Mouse (Mus musculus) midbrain, embryonic 12.5 days (tissue): Measurements from ENCODE around the gene Prss16. TPM values are rescaled to one million over a fixed set of nuclear protein-coding genes. Genes with fewer than 3 reads are reported as not detected.
"Not testable (repeated sequence)": the region's sequence is repeated elsewhere in the genome, so short reads cannot be mapped to it uniquely, and the experiment has no call there.

Source experiments
- ATAC-seq: fragments of 200-750 bp; cut with Nextera tagmentation; 2 replicates; pipeline ENCODE4 v1.8.0; 2017; ENCODE audit warnings: low read depth, moderate TSS enrichment, moderate library complexity; ENCODE audit not compliant: low FRiP score
- H3K27ac ChIP-seq: fragments of 300-500 bp; sonication (generic); replicated peaks from 2 replicates; pipeline ENCODE4 v1.5.1; 2016; ENCODE audit warnings: mild to moderate bottlenecking
- H3K27me3 ChIP-seq: fragments of 300-500 bp; sonication (generic); 2 replicates; pipeline ENCODE4 v1.6.1; 2016; ENCODE audit warnings: mild to moderate bottlenecking
- H3K36me3 ChIP-seq: fragments of 300-500 bp; sonication (generic); 2 replicates; pipeline ENCODE4 v1.6.1; 2016
- H3K4me1 ChIP-seq: fragments of 300-500 bp; sonication (generic); 2 replicates; pipeline ENCODE4 v1.6.1; 2016
- H3K4me2 ChIP-seq: fragments of 300-500 bp; sonication (generic); replicated peaks from 2 replicates; pipeline ENCODE4 v1.6.1; 2016; ENCODE audit warnings: mild to moderate bottlenecking, moderate library complexity
- H3K4me3 ChIP-seq: fragments of 300-500 bp; sonication (generic); 2 replicates; pipeline ENCODE4 v1.5.1; 2016; ENCODE audit warnings: mild to moderate bottlenecking
- H3K9ac ChIP-seq: fragments of 300-500 bp; sonication (generic); replicated peaks from 2 replicates; pipeline ENCODE4 v1.6.1; 2016; ENCODE audit warnings: mild to moderate bottlenecking, moderate library complexity
- H3K9me3 ChIP-seq: fragments of 300-500 bp; sonication (generic); 2 replicates; pipeline ENCODE4 v1.6.1; 2016; ENCODE audit warnings: mild to moderate bottlenecking
- WGBS: fragments of 180-500 bp; shearing (Covaris S2); methylation state at CpG from one replicate; pipeline ENCODE4 v1.1.7; 2016; 5-methylcytosine and 5-hydroxymethylcytosine counted together
- polyA plus RNA-seq: library from polyadenylated mRNA; unstranded; fragments of >200 nt; fragmentation: Nextera tagmentation; extraction: Ambion mirVana; gene quantifications from 2 replicates; pipeline ENCODE4 v1.2.1, GENCODE M21; 2016

Prss16 gene
- polyA plus RNA-seq: 0.30 TPM in 1 of 2 replicates, not detected in the other

- H3K4me3 ChIP-seq: no peak within 1 kb of the TSS
- no peak within 1 kb of the TSS for H3K27ac ChIP-seq
- H3K27me3 ChIP-seq: peaks cover 93% of the 10 kb centered on the region
- H3K9ac ChIP-seq: no peak within 1 kb of the TSS
- H3K36me3 ChIP-seq: no peaks in the 10 kb centered on the region
- no peak for ATAC-seq
- no peaks in the 10 kb centered on the region for H3K9me3 ChIP-seq
- WGBS: 40% methylated on average over 7 of the region's 7 CpGs
- H3K4me2 ChIP-seq: no peak within 1 kb of the TSS
- H3K4me1 ChIP-seq: peaks cover 20% of the 10 kb centered on the region
Measured at GRCm38 (mm10) chr13:22009642-22010041, at the start of gene Prss16. Gene Prss16 (minus strand): TSS chr13:22009742.

- Histone ChIP-seq H3K9me3 (no peaks in the 10 kb centered on the region), H3K4me3 (no peak overlapping the region), H3K4me1 (0 out of 2 replicates have a peak, but pooled peaks cover 4% of the 10 kb centered on the region), H3K36me3 (no peaks in the 10 kb centered on the region), H3K27me3 (no peaks in the 10 kb centered on the region), H3K27ac (no peak overlapping the region), H3K9ac (no peak overlapping the region), H3K4me2 (no peak overlapping the region)
- no peak for ATAC-seq
- WGBS: 94% methylated on average over 1 of the region's 1 CpGs
Measured at GRCm38 (mm10) chr13:22053754-22054153, 44.2 kb upstream of the Prss16 start.

- no peaks in the 10 kb centered on the region for H3K27me3 ChIP-seq
- 0 out of 2 replicates have a peak, but pooled peaks cover 4% of the 10 kb centered on the region for H3K4me1 ChIP-seq
- WGBS: 19% methylated on average over 5 of the region's 5 CpGs
- ATAC-seq: peak; percentile 24; the same call in 1 of the 2 replicates
- peak overlapping the region; percentile 82 for H3K27ac ChIP-seq
- no peaks in the 10 kb centered on the region for H3K36me3 ChIP-seq
- H3K4me2 ChIP-seq: peak overlapping the region; percentile 59
- peak overlapping the region; percentile 59; the same call in 1 of the 2 replicates for H3K9ac ChIP-seq
- peak overlapping the region; percentile 50 for H3K4me3 ChIP-seq
- no peaks in the 10 kb centered on the region for H3K9me3 ChIP-seq
Measured at GRCm38 (mm10) chr13:22051523-22051859, 41.9 kb upstream of the Prss16 start.

GRCm38 (mm10) chr13:22050591-22051522 lies 41.3 kb upstream of the Prss16 start:
- Histone ChIP-seq H3K4me3 (peak overlapping the region; percentile 50), H3K27ac (peak overlapping the region; percentile 82), H3K36me3 (no peaks in the 10 kb centered on the region), H3K27me3 (no peaks in the 10 kb centered on the region), H3K9ac (peak overlapping the region; percentile 59; the same call in 1 of the 2 replicates), H3K9me3 (no peaks in the 10 kb centered on the region), H3K4me1 (0 out of 2 replicates have a peak, but pooled peaks cover 4% of the 10 kb centered on the region), H3K4me2 (peak overlapping the region; percentile 59)
- under 1% methylated on average over 52 of the region's 52 CpGs for WGBS
- peak; percentile 94 for ATAC-seq

- Histone ChIP-seq H3K9me3 (no peaks in the 10 kb centered on the region), H3K36me3 (no peaks in the 10 kb centered on the region), H3K27me3 (no peaks in the 10 kb centered on the region), H3K27ac (peak overlapping the region; percentile 82), H3K4me1 (0 out of 2 replicates have a peak, but pooled peaks cover 4% of the 10 kb centered on the region), H3K9ac (peak overlapping the region; percentile 32; the same call in 1 of the 2 replicates), H3K4me3 (peak overlapping the region; percentile 50), H3K4me2 (peak overlapping the region; percentile 59)
- under 1% methylated on average over 14 of the region's 14 CpGs for WGBS
- ATAC-seq: peak; percentile 51
Measured at GRCm38 (mm10) chr13:22049737-22050440, 40.3 kb upstream of the Prss16 start.

GRCm38 (mm10) chr13:22049041-22049440 lies 39.5 kb upstream of the Prss16 start:
- no peak overlapping the region for H3K9ac ChIP-seq
- H3K4me3 ChIP-seq: no peak overlapping the region
- H3K9me3 ChIP-seq: no peaks in the 10 kb centered on the region
- no peak for ATAC-seq
- H3K27me3 ChIP-seq: no peaks in the 10 kb centered on the region
- no peak overlapping the region for H3K4me2 ChIP-seq
- H3K36me3 ChIP-seq: no peaks in the 10 kb centered on the region
- H3K4me1 ChIP-seq: 0 out of 2 replicates have a peak, but pooled peaks cover 6% of the 10 kb centered on the region
- 76% methylated on average over 2 of the region's 2 CpGs for WGBS
- H3K27ac ChIP-seq: no peak overlapping the region

GRCm38 (mm10) chr13:22045311-22045710 lies 35.8 kb upstream of the Prss16 start:
- Histone ChIP-seq H3K4me1 (peaks cover 16% of the 10 kb centered on the region), H3K9ac (no peak overlapping the region), H3K4me3 (no peak overlapping the region), H3K27ac (no peak overlapping the region), H3K27me3 (no peaks in the 10 kb centered on the region), H3K9me3 (no peaks in the 10 kb centered on the region), H3K4me2 (no peak overlapping the region), H3K36me3 (no peaks in the 10 kb centered on the region)
- 69% methylated on average over 2 of the region's 2 CpGs for WGBS
- no peak for ATAC-seq

GRCm38 (mm10) chr13:22044432-22045155 lies 35.1 kb upstream of the Prss16 start:
- Histone ChIP-seq H3K27me3 (no peaks in the 10 kb centered on the region), H3K4me3 (peak overlapping the region; percentile 40; the same call in 1 of the 2 replicates), H3K9ac (no peak overlapping the region), H3K9me3 (no peaks in the 10 kb centered on the region), H3K27ac (no peak overlapping the region), H3K4me1 (peaks cover 21% of the 10 kb centered on the region), H3K36me3 (no peaks in the 10 kb centered on the region), H3K4me2 (peak overlapping the region; percentile 60)
- WGBS: 86% methylated on average over 6 of the region's 6 CpGs
- ATAC-seq: no peak

- no peaks in the 10 kb centered on the region for H3K27me3 ChIP-seq
- peak overlapping the region; percentile 40 for H3K4me3 ChIP-seq
- peak overlapping the region; percentile 60 for H3K4me2 ChIP-seq
- no peaks in the 10 kb centered on the region for H3K36me3 ChIP-seq
- H3K9ac ChIP-seq: peak overlapping the region; percentile 54; the same call in 1 of the 2 replicates
- H3K27ac ChIP-seq: peak overlapping the region; percentile 78
- H3K9me3 ChIP-seq: no peaks in the 10 kb centered on the region
- H3K4me1 ChIP-seq: peaks cover 21% of the 10 kb centered on the region
- WGBS: 1% methylated on average over 11 of the region's 14 CpGs
- peak; percentile 21; the same call in 1 of the 2 replicates for ATAC-seq
Measured at GRCm38 (mm10) chr13:22043503-22044431, 34.2 kb upstream of the Prss16 start.

- not testable (repeated sequence) for H3K9me3 ChIP-seq, H3K36me3 ChIP-seq, H3K27me3 ChIP-seq
- under 1% methylated on average over 35 of the region's 80 CpGs for WGBS
- peak within 1 kb of the TSS; percentile 65 for H3K4me2 ChIP-seq
- peak within 1 kb of the TSS; percentile 93 for H3K27ac ChIP-seq
- H3K4me3 ChIP-seq: peak within 1 kb of the TSS; percentile 41
- ATAC-seq: peak; percentile 92
- H3K9ac ChIP-seq: peak within 1 kb of the TSS; percentile 61
- peaks cover 21% of the 10 kb centered on the region for H3K4me1 ChIP-seq
Measured at GRCm38 (mm10) chr13:22042568-22043502, 33.3 kb upstream of the Prss16 start, which contains the start of the genes Hist1h2ag and Hist1h2bj. Gene Hist1h2ag (minus strand): TSS chr13:22042944. Gene Hist1h2bj (plus strand): TSS chr13:22043214.
